In the genomic region with DNA sequence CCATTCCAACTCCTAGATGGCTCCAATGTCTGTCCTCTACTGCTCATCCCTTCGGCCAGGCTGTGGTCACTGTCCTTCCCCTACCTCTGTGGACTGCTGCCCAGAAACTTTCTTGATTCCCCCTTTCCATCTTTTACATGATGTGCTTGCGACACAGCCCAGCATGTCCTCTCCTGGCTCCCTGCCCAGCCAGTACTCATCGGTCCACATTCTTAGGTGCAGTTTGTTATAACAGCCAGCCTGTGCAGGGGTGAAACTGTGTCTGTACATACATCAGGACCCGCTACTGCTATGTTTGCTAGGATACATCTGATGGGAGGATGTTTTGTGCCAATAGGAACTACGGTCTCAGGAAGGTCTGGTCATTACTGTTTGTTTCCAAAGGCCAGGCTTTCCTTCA, we compare ENCODE assay signal across 11 mouse cellular contexts.
DNase-seq lines count a peak whose midpoint lies in the region; ATAC-seq and TF ChIP-seq lines count a peak whose summit lies in the region.
"Had no signal": no experiment of that assay in that cellular context is flagged by ENCODE, and none has a peak within 500 bp of the region (broad histone marks: within the 10 kb centered on the region; RNA-seq: fewer than 3 reads in every experiment).

No protein-coding gene starts in this region.

- TF ChIP-seq CTCF in embryonic fibroblast, embryonic 13.5 days (IDR thresholded peaks at IDR 0.05; ENCODE audit: borderline replicate concordance, insufficient read depth, low read length) = no peak

- no peak for ATAC-seq in embryonic facial prominence, embryonic 12.5 days (ENCODE audit: insufficient number of reproducible peaks, insufficient read depth, low FRiP score, low TSS enrichment)
- ATAC-seq in liver, embryonic 11.5 days (replicated peaks; ENCODE audit: low FRiP score) = no peak
- no peak for ATAC-seq in stomach, embryonic 15.5 days (ENCODE audit: insufficient read depth, low FRiP score, low read depth)
- ATAC-seq: hindbrain, embryonic 16.5 days had no signal

- no peak overlapping the region for H3K4me2 ChIP-seq in embryonic facial prominence, embryonic 12.5 days (replicated peaks)
- H3K4me2 ChIP-seq in liver, embryonic 11.5 days = no peak overlapping the region
- H3K4me2 ChIP-seq in stomach, embryonic 15.5 days = no peak overlapping the region
- H3K4me2 ChIP-seq: neural tube, embryonic 13.5 days had no signal

- 0 out of 2 replicates have a peak overlapping the region, but pooled peaks have one; percentile 24 for H3K27ac ChIP-seq in embryonic facial prominence, embryonic 12.5 days
- no peak overlapping the region for H3K27ac ChIP-seq in embryonic facial prominence, embryonic 10.5 days (replicated peaks)
- H3K27ac ChIP-seq in liver, embryonic 11.5 days (ENCODE audit: low read depth, low read length) = no peak overlapping the region
- H3K27ac ChIP-seq in embryonic fibroblast, embryonic 13.5 days (ENCODE audit: insufficient read depth, low read length) = 0 out of 2 replicates have a peak overlapping the region, but pooled peaks have one; percentile 21
- H3K27ac ChIP-seq in stomach, embryonic 15.5 days = peak overlapping the region; percentile 71
- H3K27ac ChIP-seq: neural tube, embryonic 13.5 days had no signal

- no peaks in the 10 kb centered on the region for H3K9me3 ChIP-seq in embryonic facial prominence, embryonic 12.5 days
- no peaks in the 10 kb centered on the region for H3K9me3 ChIP-seq in embryonic facial prominence, embryonic 10.5 days
- no peaks in the 10 kb centered on the region for H3K9me3 ChIP-seq in liver, embryonic 11.5 days (ENCODE audit: control insufficient read depth, low read length)
- no peaks in the 10 kb centered on the region for H3K9me3 ChIP-seq in stomach, embryonic 15.5 days
- H3K9me3 ChIP-seq: neural tube, embryonic 13.5 days had no signal

- H3K27me3 ChIP-seq in embryonic facial prominence, embryonic 12.5 days = no peaks in the 10 kb centered on the region
- H3K27me3 ChIP-seq in embryonic facial prominence, embryonic 10.5 days (replicated peaks; ENCODE audit: low read depth, poor library complexity, severe bottlenecking) = no peaks in the 10 kb centered on the region
- H3K27me3 ChIP-seq in liver, embryonic 11.5 days (replicated peaks; ENCODE audit: control insufficient read depth, insufficient read depth, low read length) = no peaks in the 10 kb centered on the region
- no peaks in the 10 kb centered on the region for H3K27me3 ChIP-seq in stomach, embryonic 15.5 days (replicated peaks)
- H3K27me3 ChIP-seq: neural tube, embryonic 13.5 days had no signal

- 85% methylated on average over 5 of the region's 5 CpGs for WGBS in embryonic facial prominence, embryonic 12.5 days
- 92% methylated on average over 5 of the region's 5 CpGs for WGBS in embryonic facial prominence, embryonic 10.5 days
- WGBS in liver, embryonic 11.5 days = 78% methylated on average over 5 of the region's 5 CpGs
- 50% methylated on average over 5 of the region's 5 CpGs for WGBS in stomach, embryonic 15.5 days

- H3K36me3 ChIP-seq in embryonic facial prominence, embryonic 12.5 days = peaks cover 65% of the 10 kb centered on the region
- H3K36me3 ChIP-seq in embryonic facial prominence, embryonic 10.5 days (replicated peaks) = peaks cover 98% of the 10 kb centered on the region
- no peaks in the 10 kb centered on the region; the same call in 1 of the 2 replicates for H3K36me3 ChIP-seq in liver, embryonic 11.5 days (ENCODE audit: control insufficient read depth, insufficient read depth, low read length)
- H3K36me3 ChIP-seq in stomach, embryonic 15.5 days = peaks cover 27% of the 10 kb centered on the region

- H3K9ac ChIP-seq in embryonic facial prominence, embryonic 12.5 days = no peak overlapping the region
- H3K9ac ChIP-seq in liver, embryonic 11.5 days (ENCODE audit: low read depth, low read length) = no peak overlapping the region
- H3K9ac ChIP-seq in stomach, embryonic 15.5 days = no peak overlapping the region
- H3K9ac ChIP-seq: neural tube, embryonic 13.5 days had no signal

- peaks cover 14% of the 10 kb centered on the region for H3K4me1 ChIP-seq in embryonic facial prominence, embryonic 12.5 days
- H3K4me1 ChIP-seq in embryonic facial prominence, embryonic 10.5 days = peaks cover 28% of the 10 kb centered on the region
- no peaks in the 10 kb centered on the region for H3K4me1 ChIP-seq in liver, embryonic 11.5 days (replicated peaks; ENCODE audit: control insufficient read depth, insufficient read depth, low read length)
- H3K4me1 ChIP-seq in embryonic fibroblast, embryonic 13.5 days (ENCODE audit: control insufficient read depth, insufficient read depth, low read length) = peaks cover 8% of the 10 kb centered on the region
- H3K4me1 ChIP-seq in stomach, embryonic 15.5 days = no peaks in the 10 kb centered on the region
- H3K4me1 ChIP-seq: neural tube, embryonic 13.5 days had no signal

- DNase-seq in embryonic facial prominence, embryonic 10.5 days (ENCODE audit: low spot score) = no peak
- DNase-seq in liver = peak; percentile 12
- no peak for DNase-seq in liver, embryonic 11.5 days (ENCODE audit: low spot score)
- no peak for DNase-seq in thymus, postnatal 4 days
- DNase-seq in thymus, postnatal 25 days = no peak
- DNase-seq: B cell, adult 2 months had no signal

- H3K4me3 ChIP-seq in embryonic facial prominence, embryonic 12.5 days = no peak overlapping the region
- no peak overlapping the region for H3K4me3 ChIP-seq in embryonic facial prominence, embryonic 10.5 days
- no peak overlapping the region for H3K4me3 ChIP-seq in liver, embryonic 11.5 days (ENCODE audit: low read depth, low read length)
- no peak overlapping the region for H3K4me3 ChIP-seq in embryonic fibroblast, embryonic 13.5 days (ENCODE audit: insufficient read depth, low read length)
- no peak overlapping the region for H3K4me3 ChIP-seq in stomach, embryonic 15.5 days (replicated peaks)
- H3K4me3 ChIP-seq: neural tube, embryonic 13.5 days had no signal

- TF ChIP-seq POLR2A in embryonic fibroblast, embryonic 13.5 days (IDR thresholded peaks at IDR 0.05; ENCODE audit: low read depth, low read length) = no peak

Comparison
In these comparisons a context has a peak if more than half of its experiments do, and no peak if none do; other contexts are left out.
1. H3K27ac ChIP-seq: peak in embryonic facial prominence, embryonic 12.5 days (single experiment), embryonic fibroblast, embryonic 13.5 days (single experiment) and stomach, embryonic 15.5 days (single experiment); none in embryonic facial prominence, embryonic 10.5 days (single experiment) and liver, embryonic 11.5 days (single experiment).